Mouse (Mus musculus): ENCODE measurements around the gene Sec31b.
A peak's percentile ranks its signal among the peaks of the same experiment; 100 is the strongest.

The Sec31b gene

GRCm38 (mm10) chr19:44545321-44546041 lies at the start of gene Sec31b:
Sec31b (minus strand) TSS chr19:44545864.
- peak; percentile 9 for DNase-seq (ENCODE audit: low spot score)

DNA sequence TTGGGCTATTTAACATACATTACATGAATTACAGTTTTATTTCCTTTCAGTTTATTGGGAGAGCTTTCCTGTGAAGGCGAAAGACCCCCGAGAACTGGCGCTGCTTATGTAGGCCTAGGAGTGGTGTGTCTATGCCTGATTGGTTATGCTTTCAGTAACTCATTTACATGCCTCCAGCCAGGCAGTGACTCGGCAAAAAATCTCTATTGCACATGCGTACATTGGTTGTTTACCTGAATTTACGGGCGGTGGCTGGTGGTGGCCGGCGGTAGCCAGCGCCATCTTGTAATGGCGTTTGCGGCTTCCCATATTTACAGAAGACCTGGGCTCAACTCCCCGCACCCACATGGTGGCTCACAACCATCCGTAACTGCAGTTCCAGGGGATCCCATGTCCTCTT lies 48.5 kb upstream of the Sec31b start:
- DNase-seq (ENCODE audit: low spot score) = no peak

GRCm38 (mm10) chr19:44591638-44592037 lies 46.0 kb upstream of the Sec31b start:
- DNase-seq (ENCODE audit: low spot score) = no peak

- DNase-seq (ENCODE audit: low spot score) = no peak
These were observed 45.3 kb upstream of the Sec31b start for GRCm38 (mm10) chr19:44590992-44591391.

GRCm38 (mm10) chr19:44589591-44590223 lies 44.0 kb upstream of the Sec31b start:
- DNase-seq (ENCODE audit: low spot score) = no peak

- DNase-seq (ENCODE audit: low spot score) = no peak
These were observed 42.4 kb upstream of the Sec31b start for GRCm38 (mm10) chr19:44588036-44588435.

DNA sequence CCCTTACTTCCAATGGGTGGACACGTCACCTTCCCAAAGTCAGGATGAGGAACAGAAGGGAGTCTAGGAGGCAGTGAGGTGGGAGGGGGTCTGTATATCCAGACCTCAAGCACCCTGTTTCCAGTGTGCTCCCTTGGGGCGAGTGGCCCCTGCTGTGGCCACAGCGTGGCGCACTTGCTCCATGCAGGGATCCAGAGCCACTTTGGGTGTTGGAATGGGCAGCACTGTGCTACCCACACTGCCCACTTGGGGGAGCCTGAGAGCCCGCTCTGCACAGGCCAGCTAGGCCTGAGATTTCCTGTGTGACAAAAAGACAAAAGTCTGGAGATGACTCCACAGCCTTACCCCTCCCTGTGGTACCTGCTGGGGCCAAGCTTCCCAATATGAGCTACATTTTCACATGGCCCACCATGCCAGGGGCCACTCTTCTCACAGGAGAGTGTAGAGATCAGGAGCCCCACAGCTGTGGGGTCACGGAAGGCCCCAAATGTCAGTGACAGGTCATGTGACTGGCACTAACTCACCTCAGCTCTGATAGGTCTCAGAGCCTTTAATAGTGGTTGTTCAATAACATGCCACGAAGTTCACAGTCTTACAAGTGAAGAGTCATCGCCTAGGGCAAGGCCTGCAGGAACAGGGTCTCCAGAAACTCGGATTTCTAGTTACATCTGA lies 37.1 kb upstream of the Sec31b start:
- DNase-seq (ENCODE audit: low spot score) = peak; percentile 67

DNA sequence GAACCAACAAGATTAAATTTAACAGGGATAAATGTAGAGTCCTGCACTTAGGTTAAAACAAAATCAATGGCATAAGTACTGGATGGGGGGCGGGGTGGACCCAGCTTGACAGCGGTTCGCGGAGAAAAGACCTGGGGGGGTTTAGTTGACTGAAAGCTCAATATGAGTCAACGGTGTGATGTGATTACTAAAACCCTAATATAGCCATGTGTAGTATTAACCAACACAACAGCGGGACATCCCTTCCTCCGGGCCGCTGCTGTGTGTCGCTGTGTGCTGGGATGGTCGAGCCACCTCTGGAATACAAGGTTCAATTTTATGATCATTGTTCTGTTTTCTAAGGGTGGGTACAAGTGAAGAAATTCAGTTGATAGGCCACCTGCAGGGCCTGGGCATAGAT lies 36.4 kb upstream of the Sec31b start:
- DNase-seq (ENCODE audit: low spot score) = no peak

GRCm38 (mm10) chr19:44578038-44578437 lies 32.4 kb upstream of the Sec31b start:
- no peak for DNase-seq (ENCODE audit: low spot score)

DNA sequence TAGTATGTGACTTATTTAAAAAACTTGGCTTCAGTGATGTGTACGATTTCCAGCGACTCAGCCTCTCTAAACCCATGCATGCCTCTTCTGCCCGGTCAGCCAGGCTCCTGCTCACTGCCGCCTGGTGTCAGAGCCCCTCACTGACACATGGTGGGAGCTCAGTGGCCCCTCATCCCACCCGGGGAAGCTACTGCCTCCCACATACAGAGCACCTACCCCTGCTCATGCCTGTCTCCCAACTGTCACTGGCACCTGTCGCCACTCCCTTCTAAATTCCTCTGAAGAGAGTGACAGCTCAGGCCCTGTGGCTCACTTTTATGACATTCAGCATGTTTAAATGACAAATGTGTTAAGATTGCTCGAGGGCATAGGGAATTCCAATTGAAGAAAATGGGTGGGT lies 30.6 kb upstream of the Sec31b start:
- no peak for DNase-seq (ENCODE audit: low spot score)

GRCm38 (mm10) chr19:44567763-44568162 lies 22.1 kb upstream of the Sec31b start:
- DNase-seq (ENCODE audit: low spot score) = no peak

GRCm38 (mm10) chr19:44564006-44564405 lies 18.3 kb upstream of the Sec31b start:
- no peak for DNase-seq (ENCODE audit: low spot score)

GRCm38 (mm10) chr19:44562652-44563206 lies 17.1 kb upstream of the Sec31b start, which contains the start of gene Hif1an:
Hif1an (plus strand) TSS chr19:44562850.
- peak; percentile 89 for DNase-seq (ENCODE audit: low spot score)

GRCm38 (mm10) chr19:44554861-44555590 lies 9.4 kb upstream of the Sec31b start, which contains the start of gene Ndufb8:
Ndufb8 (minus strand) TSS chr19:44555440.
- DNase-seq (ENCODE audit: low spot score) = peak; percentile 90

DNA sequence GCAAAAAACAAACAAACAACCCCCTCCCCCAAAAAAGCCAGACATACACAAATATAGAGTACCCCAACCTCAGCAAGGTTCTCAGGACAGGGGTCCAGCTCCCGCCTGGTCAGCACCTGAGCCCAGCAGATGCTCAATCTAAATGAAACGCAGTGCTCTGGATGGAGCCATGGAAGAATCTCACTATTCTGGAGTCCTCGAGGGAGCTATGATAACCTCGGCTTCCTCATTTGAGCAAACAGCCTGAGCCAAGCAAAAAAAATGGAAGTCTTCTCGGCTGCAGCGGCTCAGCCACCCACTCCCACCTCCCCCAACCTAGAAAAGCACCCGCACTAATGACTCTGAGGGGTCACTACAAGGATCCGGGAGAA lies 8.8 kb upstream of the Sec31b start:
- DNase-seq (ENCODE audit: low spot score) = no peak

DNA sequence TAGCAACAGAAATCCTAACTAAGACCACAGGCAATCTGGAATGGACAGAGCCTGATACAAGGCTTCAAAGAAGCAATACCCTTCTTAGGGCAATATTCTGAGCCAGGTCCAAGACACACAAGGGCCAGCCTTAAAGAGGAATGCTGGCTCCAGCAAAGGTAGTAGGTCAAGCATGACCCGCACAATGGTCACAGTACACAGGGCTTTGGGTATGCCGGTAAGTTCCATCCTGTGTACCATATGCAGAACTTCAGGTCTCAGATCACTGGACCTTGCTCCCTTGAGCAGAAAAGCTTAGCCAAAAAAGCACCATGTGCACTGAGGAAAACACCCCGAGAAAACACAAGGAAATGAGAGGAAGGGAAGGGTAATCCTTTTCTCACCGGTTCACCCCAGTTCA lies 7.6 kb upstream of the Sec31b start:
- DNase-seq (ENCODE audit: low spot score) = no peak

- DNase-seq (ENCODE audit: low spot score) = no peak
These were observed 7.1 kb upstream of the Sec31b start, which contains the start of gene Gm20538 for GRCm38 (mm10) chr19:44552731-44553130. Gm20538 (minus strand) TSS chr19:44552831.

DNA sequence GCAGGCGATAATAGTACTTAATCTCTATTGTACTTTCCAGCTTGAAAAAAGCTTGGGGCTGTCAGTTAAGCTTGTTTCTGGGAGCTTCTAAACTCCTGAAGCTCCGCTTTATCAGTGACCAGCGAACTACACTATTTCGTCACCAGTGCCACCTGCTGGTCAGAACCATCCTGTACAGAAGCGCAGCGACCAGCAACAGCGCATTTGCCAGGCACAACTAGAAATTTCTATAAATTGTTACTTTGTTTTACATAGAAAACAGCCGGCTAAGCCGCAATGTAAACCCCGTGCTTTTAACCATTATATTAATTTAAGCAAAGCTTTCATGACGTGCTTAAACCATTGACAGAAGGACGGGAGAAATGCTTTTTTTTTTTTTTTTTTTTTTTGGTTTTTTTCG lies 889 bp downstream of the Sec31b start:
- DNase-seq (ENCODE audit: low spot score) = no peak

DNA sequence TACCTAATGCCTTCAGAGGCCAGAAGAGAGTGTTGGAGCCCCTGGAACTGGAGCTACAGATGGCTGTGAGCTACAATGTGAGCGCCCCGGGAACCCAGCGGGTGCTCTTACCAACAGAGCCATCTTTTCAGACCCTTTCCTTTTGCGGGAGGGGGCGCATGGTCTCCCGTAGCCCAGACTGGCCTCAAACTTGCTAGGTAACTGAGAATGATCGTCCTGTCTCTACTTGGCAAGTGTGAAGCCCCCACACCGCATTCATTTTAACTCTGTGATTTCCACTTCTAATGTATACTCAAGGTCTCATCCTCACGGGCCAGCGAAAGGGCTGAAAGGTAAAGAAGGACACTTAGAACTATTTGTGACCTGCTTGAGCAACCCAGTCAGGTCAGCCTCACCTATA lies 1.3 kb downstream of the Sec31b start:
- no peak for DNase-seq (ENCODE audit: low spot score)

DNA sequence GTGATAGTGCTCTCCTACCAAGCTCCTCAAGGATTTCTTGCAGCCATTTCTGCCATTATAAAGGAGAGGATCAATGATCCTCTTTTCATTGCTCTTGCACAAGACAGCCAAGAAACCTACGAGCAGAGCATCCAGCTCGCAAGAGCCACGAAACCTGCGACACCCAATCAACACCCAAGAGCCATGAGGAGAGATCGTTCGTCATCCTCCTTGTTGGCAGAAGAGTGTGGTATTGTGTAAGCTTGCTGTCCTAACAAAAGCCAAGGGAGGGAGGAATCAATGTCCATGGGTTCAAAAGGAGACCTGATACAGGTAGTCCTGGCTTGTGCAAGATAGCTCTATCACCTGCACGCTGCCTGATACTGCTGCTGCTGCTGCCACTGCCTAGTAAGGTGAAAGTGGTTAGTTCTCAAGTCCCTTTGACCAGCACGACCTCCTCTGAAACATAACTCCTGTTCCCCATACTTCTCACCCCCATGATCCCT lies 2.9 kb downstream of the Sec31b start:
- DNase-seq (ENCODE audit: low spot score) = no peak

GRCm38 (mm10) chr19:44537416-44537815 lies 8.2 kb downstream of the Sec31b start:
- DNase-seq (ENCODE audit: low spot score) = no peak

GRCm38 (mm10) chr19:44535376-44535775 lies 10.3 kb downstream of the Sec31b start:
- no peak for DNase-seq (ENCODE audit: low spot score)

Data from ovary, adult 18-20 months (tissue).